Mouse (Mus musculus): ENCODE data around the gene Hist1h3d. TPM values are rescaled to one million over a fixed set of nuclear protein-coding genes. Genes with fewer than 3 reads are reported as not detected.
"Not testable (repeated sequence)": the region's sequence is repeated elsewhere in the genome, so short reads cannot be mapped to it uniquely, and the experiment has no call there.

The Hist1h3d gene
- total and polyA plus RNA-seq, 3 experiments = 0.94 to 182 (median 13.5) TPM

DNA sequence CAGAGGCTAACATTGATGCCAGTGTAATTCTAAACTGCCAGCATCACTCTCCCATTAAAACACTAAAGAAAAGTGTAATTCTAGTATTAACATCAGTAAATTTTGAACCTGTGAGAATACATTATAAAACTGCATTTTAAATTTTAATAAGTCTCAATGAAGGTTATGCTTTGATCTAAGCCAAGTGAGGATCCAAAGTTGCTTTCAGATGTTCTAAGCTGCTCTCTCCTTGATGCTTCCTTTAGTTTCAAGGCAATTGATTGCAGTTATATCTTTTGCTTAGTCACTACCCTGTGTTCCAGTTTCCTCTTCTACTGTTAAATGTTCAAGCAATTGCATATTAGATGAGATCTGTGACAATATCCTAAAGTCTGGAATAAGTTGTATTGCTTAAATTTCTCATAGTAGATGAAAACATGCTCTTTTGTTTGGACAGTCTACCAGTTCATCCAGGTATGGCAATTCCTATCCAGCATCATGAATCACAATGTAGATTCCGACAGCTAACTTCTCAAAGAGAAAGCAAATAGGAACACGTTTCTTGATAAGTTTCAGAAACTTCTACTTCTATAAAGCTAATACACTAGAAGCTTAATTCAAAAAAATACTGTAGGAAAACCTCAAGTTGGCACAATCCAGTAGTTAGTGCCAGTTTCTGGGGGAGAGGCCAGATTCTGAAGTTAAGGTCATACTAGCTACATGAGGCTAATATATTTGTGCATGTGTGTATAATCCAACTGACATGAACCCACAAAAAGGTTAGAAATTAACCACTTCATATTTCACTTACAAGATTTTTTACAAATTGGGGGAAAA is 3.1 kb upstream of the Hist1h3d start:
- peak overlapping the region; percentile 91 for H3K9ac ChIP-seq (ENCODE audit: insufficient read depth, low read depth)
- in situ Hi-C loops (cut with MboI; ENCODE audit: low pct_ligation_motif_present, low pct_unique_long_range_greater_than_20kb, low sequenced_read_pairs) = loop anchor here (25.0 kb wide), 1 partner anchor 1835 kb away; the partner anchor contains the start of gene Hist1h4j
- no peaks in the 10 kb centered on the region for H3K9me3 ChIP-seq (replicated peaks; ENCODE audit: low read length)
- peak overlapping the region; percentile 98 for H3K27ac ChIP-seq (ENCODE audit: insufficient read depth, low read depth)
- peaks cover 0 to 14% of the 10 kb centered on the region in 2 experiments; a peak in 2 of 4 replicates for H3K4me1 ChIP-seq (ENCODE audit: control insufficient read depth in 1 of 2, insufficient read depth in 2 of 2)
- H3K27me3 ChIP-seq (replicated peaks) = no peaks in the 10 kb centered on the region
- peak; percentile 66 for DNase-seq (ENCODE audit: extremely low read depth)
- dilution Hi-C loops (cut with MboI; ENCODE audit: extremely low pct_ligation_motif_present, extremely low pct_unique_long_range_greater_than_20kb, low sequenced_read_pairs) = no loop called here
- TF ChIP-seq POLR2AphosphoS2 (IDR thresholded peaks at IDR 0.05; ENCODE audit: low read depth, low read length) (peak; percentile 82), MAFK (IDR thresholded peaks at IDR 0.05; ENCODE audit: insufficient replicate concordance, low read length) (no peak), CHD1 (IDR thresholded peaks at IDR 0.05; ENCODE audit: low read depth, low read length) (peak; percentile 20; the same call in 1 of the 2 replicates), E2F4 (IDR thresholded peaks at IDR 0.05; ENCODE audit: insufficient replicate concordance, low read depth, low read length) (0 out of 2 replicates have a peak, but pooled peaks have one; percentile 26), NELFE (IDR thresholded peaks at IDR 0.05; ENCODE audit: low read depth, low read length) (peak; percentile 7; the same call in 1 of the 2 replicates), CHD2 (IDR thresholded peaks at IDR 0.05; ENCODE audit: low read length) (no peak), HCFC1 (IDR thresholded peaks at IDR 0.05; ENCODE audit: low read depth, low read length) (0 out of 2 replicates have a peak, but pooled peaks have one; percentile 10), BHLHE40 (IDR thresholded peaks at IDR 0.05; ENCODE audit: low read depth, low read length) (no peak)
- H3K4me2 ChIP-seq (ENCODE audit: insufficient read depth, low read depth, poor library complexity, severe bottlenecking) = peak overlapping the region; percentile 78
- peak overlapping the region; percentile 24 to 36 (median 34) for H3K4me3 ChIP-seq (replicated peaks in 1 of 3; ENCODE audit: low read depth in 2 of 3, low read length in 2 of 3, poor library complexity in 1 of 3)
- no peaks in the 10 kb centered on the region for H3K36me3 ChIP-seq (replicated peaks in 1 of 2; ENCODE audit: control insufficient read depth in 1 of 2, insufficient read depth in 1 of 2, low read length in 1 of 2)
- H3K79me2 ChIP-seq (replicated peaks; ENCODE audit: control insufficient read depth, extremely low read depth, insufficient read depth, poor library complexity, severe bottlenecking) = no peaks in the 10 kb centered on the region

DNA sequence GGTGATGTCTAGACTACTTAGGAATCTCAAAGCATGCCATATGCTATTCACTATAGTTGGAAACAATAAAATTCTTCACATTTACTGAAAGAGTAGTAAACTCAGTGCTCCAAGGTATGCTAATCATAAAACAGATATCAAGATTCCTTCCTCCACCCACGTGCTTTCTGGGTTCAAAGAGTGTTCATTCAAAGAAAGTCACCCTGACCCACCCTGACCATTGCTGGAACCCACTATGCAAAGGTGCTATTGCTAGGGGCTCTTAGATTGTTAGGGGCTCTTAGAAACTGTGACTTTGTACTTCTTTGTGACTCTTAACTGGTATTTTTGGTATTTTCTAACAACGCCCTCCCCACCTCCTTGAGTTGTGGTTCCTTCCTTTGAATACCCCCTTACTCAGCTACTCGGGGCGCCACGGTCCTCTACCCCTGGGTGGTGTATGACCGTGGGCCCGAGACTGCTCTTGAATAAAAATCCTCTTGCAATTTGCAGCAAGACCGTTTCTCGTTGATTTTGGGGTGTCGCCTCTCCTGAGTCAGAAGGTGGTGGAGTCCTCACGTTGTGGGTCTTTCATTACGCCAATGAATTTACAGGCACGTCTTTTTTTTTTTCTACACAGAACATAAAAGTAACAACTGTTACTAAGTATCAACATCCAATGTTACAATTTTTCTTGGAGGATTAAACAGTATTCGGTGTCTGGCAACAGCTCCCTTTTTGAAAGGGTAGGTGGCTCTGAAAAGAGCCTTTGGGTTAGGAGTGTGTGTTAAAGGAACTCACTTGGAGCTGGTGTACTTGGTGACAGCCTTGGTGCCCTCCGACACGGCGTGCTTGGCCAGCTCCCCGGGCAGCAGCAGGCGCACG is 2.3 kb upstream of the Hist1h3d start:
- H3K27me3 ChIP-seq (replicated peaks); H3K9me3 ChIP-seq (replicated peaks; ENCODE audit: low read length); H3K79me2 ChIP-seq (replicated peaks; ENCODE audit: control insufficient read depth, extremely low read depth, insufficient read depth, poor library complexity, severe bottlenecking); H3K36me3 ChIP-seq (replicated peaks in 1 of 2; ENCODE audit: control insufficient read depth in 1 of 2, insufficient read depth in 1 of 2, low read length in 1 of 2); dilution Hi-C loops (cut with MboI; ENCODE audit: extremely low pct_ligation_motif_present, extremely low pct_unique_long_range_greater_than_20kb, low sequenced_read_pairs): not testable (repeated sequence)
- in situ Hi-C loops (cut with MboI; ENCODE audit: low pct_ligation_motif_present, low pct_unique_long_range_greater_than_20kb, low sequenced_read_pairs) = loop anchor here (25.0 kb wide), 1 partner anchor 1836 kb away; the partner anchor contains the start of gene Hist1h4j
- 0 out of 2 replicates have a peak, but pooled peaks have one; percentile 31 for TF ChIP-seq SIN3A (IDR thresholded peaks at IDR 0.05; ENCODE audit: low read length)
- peak; percentile 15; the same call in 1 of the 2 replicates for TF ChIP-seq RCOR1 (conservative IDR thresholded peaks at IDR 0.05; ENCODE audit: low read depth, low read length)
- peak; percentile 77; the same call in 1 of the 2 replicates for TF ChIP-seq MYC (IDR thresholded peaks at IDR 0.05; ENCODE audit: low read depth, low read length)
- 0 out of 2 replicates have a peak, but pooled peaks have one; percentile 62 for TF ChIP-seq MAX (IDR thresholded peaks at IDR 0.05; ENCODE audit: low read length)
- TF ChIP-seq ZMIZ1 (IDR thresholded peaks at IDR 0.05; ENCODE audit: low read depth, low read length) = peak; percentile 79; the same call in 1 of the 2 replicates
- peak; percentile 65 for TF ChIP-seq POLR2A (IDR thresholded peaks at IDR 0.05; ENCODE audit: low read depth, low read length)
- TF ChIP-seq POLR2AphosphoS2 (IDR thresholded peaks at IDR 0.05; ENCODE audit: low read depth, low read length) = peak; percentile 74; the same call in 1 of the 2 replicates
- TF ChIP-seq UBTF (IDR thresholded peaks at IDR 0.05; ENCODE audit: low read depth, low read length) = peak; percentile 75; the same call in 1 of the 2 replicates
- Histone ChIP-seq H3K4me3 (replicated peaks in 1 of 3; ENCODE audit: low read depth in 2 of 3, low read length in 2 of 3, poor library complexity in 1 of 3) (peak overlapping the region; percentile 34 to 59 (median 39)), H3K27ac (ENCODE audit: insufficient read depth, low read depth) (peak overlapping the region; percentile 93), H3K9ac (ENCODE audit: insufficient read depth, low read depth) (peak overlapping the region; percentile 91), H3K4me2 (ENCODE audit: insufficient read depth, low read depth, poor library complexity, severe bottlenecking) (peak overlapping the region; percentile 78), H3K4me1 (ENCODE audit: control insufficient read depth in 1 of 2, insufficient read depth in 2 of 2) (peaks cover 0 to 15% of the 10 kb centered on the region in 2 experiments; a peak in 2 of 4 replicates)
- peak; percentile 54 for DNase-seq (ENCODE audit: extremely low read depth)

Measured in CH12.LX (cell line).